Mouse (Mus musculus) B cell, adult 2 months (primary cell): ENCODE results near the gene Ankrd17.
"Not testable (repeated sequence)": the region's sequence is repeated elsewhere in the genome, so short reads cannot be mapped to it uniquely, and the experiment has no call there.

Experiments used
- DNase-seq, 2 experiments: peaks; one replicate each; pipeline ENCODE4 v3.0.0; 2022

Ankrd17 gene

GRCm38 (mm10) chr5:90338177-90339091 is 27.9 kb downstream of the Ankrd17 start:
- DNase-seq: no peak

- DNase-seq: no peak
These were observed 33.9 kb downstream of the Ankrd17 start for GRCm38 (mm10) chr5:90332478-90332877.

- no peak for DNase-seq
These were observed 35.3 kb downstream of the Ankrd17 start for GRCm38 (mm10) chr5:90331071-90331470.

GRCm38 (mm10) chr5:90298396-90298795 is 68.0 kb downstream of the Ankrd17 start:
- DNase-seq: no peak

- no peak for DNase-seq
These were observed 76.5 kb downstream of the Ankrd17 start for GRCm38 (mm10) chr5:90289887-90290286.

GRCm38 (mm10) chr5:90286559-90286958 is 79.8 kb downstream of the Ankrd17 start:
- DNase-seq: peak; percentile 67 to 69

- DNase-seq: no peak
These were observed 86.3 kb downstream of the Ankrd17 start for GRCm38 (mm10) chr5:90280061-90280460.

- no peak for DNase-seq
These were observed 87.0 kb downstream of the Ankrd17 start for GRCm38 (mm10) chr5:90279418-90279817.

GRCm38 (mm10) chr5:90277443-90277842 is 88.9 kb downstream of the Ankrd17 start:
- no peak for DNase-seq

- DNase-seq: no peak
These were observed 91.6 kb downstream of the Ankrd17 start for GRCm38 (mm10) chr5:90274806-90275205.

GRCm38 (mm10) chr5:90262230-90262629 is 104.1 kb downstream of the Ankrd17 start:
- DNase-seq: not testable (repeated sequence)

- DNase-seq: no peak
These were observed 109.4 kb downstream of the Ankrd17 start for GRCm38 (mm10) chr5:90257023-90257422.

- DNase-seq: no peak
These were observed 118.9 kb downstream of the Ankrd17 start for GRCm38 (mm10) chr5:90247503-90247902.

GRCm38 (mm10) chr5:90246987-90247386 is 119.4 kb downstream of the Ankrd17 start:
- DNase-seq: no peak

- DNase-seq: no peak
These were observed 119.8 kb downstream of the Ankrd17 start for GRCm38 (mm10) chr5:90246567-90246966.

GRCm38 (mm10) chr5:90245416-90245815 is 121.0 kb downstream of the Ankrd17 start:
- DNase-seq: no peak

GRCm38 (mm10) chr5:90235217-90235616 is 131.2 kb downstream of the Ankrd17 start:
- no peak for DNase-seq

GRCm38 (mm10) chr5:90233305-90233704 is 133.1 kb downstream of the Ankrd17 start:
- no peak for DNase-seq

GRCm38 (mm10) chr5:90229760-90230159 is 136.6 kb downstream of the Ankrd17 start:
- DNase-seq: no peak

GRCm38 (mm10) chr5:90226696-90227095 is 139.7 kb downstream of the Ankrd17 start:
- no peak for DNase-seq

GRCm38 (mm10) chr5:90224730-90225129 is 141.6 kb downstream of the Ankrd17 start:
- no peak for DNase-seq

- DNase-seq: peak; percentile 98
These were observed 142.6 kb downstream of the Ankrd17 start, which contains the start of gene Cox18 for GRCm38 (mm10) chr5:90223534-90224381. Gene Cox18, minus strand, starts transcription at chr5:90224001.

GRCm38 (mm10) chr5:90222937-90223336 is 143.4 kb downstream of the Ankrd17 start:
- DNase-seq: peak in 1 of 2 experiments; percentile 7

GRCm38 (mm10) chr5:90217791-90218190 is 148.6 kb downstream of the Ankrd17 start:
- no peak for DNase-seq
